Mouse (Mus musculus) activated CD4-positive, CD25-positive, alpha-beta regulatory T cell, adult 4 months (primary cell): ENCODE measurements around the gene Bad. TPM values are rescaled to one million over a fixed set of nuclear protein-coding genes. Genes with fewer than 3 reads are reported as not detected.

Source experiments
- ATAC-seq: one replicate; pipeline ENCODE4 v1.8.0; 2017
- polyA plus RNA-seq, 2 experiments: library from polyadenylated mRNA; unstranded; fragments of 100-300 nt; shearing (Covaris generic); gene quantifications; one replicate each; pipeline ENCODE4 v1.2.1; 2017

Gene Bad
- polyA plus RNA-seq, 2 experiments from 2014 or later = 42.6 to 60.5 TPM

DNA sequence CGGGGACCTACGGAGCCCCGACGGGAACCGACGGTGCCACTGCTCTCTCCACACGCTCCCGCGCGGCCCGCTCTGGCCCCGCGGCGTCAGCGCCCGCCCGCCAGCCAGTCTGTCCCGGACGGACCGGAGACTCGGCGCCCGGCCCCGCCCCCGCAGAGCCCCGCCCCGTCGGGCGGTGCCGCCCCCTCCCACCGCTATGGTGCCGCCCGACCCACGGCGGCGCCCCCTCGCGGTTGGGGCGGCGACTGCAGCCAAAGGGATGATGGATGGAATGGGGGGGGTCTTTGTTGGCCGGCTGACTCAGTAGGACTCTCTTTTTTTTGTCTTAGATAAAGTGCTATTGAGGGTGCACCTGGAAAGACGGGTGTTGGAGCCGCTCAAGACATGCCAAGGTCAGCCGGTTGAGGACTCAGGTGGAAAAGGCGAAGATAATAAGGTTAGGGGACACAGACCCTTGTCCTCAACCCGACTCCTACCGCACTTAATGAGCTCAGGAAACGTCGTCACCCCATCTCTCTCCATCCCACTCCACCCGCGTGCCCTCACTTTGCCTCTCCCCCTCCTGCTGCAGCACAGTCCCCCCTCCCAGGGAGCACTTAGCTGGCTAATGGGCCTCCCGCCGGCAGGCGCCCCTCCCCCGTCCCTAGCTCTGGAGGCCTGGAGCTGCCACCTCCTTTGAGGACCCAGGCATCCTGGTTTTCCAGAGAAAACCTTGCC lies 28.2 kb downstream of the Bad start:
- ATAC-seq = peak; percentile 36

DNA sequence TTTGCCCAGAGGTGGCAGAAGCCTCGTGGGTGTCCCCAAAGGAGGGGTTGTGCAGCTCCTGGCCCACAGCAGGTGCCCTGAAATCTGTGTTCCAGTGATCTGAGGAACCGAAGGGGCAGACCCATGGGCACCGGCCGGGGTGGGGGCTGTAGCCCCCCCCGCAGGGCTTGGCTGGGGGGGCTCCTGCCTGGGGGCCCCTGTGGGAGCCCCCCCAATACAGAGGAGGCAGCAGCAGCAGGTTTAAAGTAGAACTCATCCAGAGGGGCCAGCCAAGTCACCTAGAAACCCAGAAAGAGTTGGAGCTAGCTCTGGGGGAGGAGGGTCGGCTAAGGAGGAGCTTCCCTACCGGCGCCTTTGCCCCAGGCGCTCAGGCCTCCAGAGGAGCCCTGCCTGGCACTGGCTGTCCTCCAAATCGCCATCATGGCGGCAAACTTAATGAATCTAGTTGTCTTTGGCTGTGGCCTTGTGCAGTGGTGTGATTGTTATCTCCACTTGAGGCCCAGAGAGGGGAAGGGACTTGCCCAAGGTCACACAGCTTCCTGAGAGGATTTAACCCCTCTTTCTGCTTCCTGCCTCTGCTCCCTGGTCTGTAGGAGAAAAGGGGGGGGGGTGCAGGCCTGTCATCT lies 28.9 kb downstream of the Bad start:
- ATAC-seq = peak; percentile 16

DNA sequence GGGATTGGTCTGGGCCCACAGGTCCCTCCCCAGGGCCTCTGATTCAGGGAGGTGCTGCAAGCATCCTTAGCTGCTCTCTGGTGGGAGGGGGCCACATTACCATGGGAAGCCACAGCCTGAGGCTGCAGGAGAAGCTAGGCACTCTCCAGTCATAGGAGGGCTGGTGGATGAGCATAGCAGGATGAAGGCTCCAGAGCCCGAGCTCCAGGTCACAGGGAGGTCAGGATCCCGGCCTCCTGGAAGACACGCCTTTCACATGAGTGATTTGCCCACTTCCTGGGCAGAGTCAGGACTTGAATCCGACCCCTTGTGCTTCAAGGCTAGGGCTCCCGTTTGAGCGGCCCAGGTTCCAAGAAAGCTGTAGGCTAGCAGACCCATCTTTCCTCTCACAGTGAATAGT lies 30.0 kb downstream of the Bad start:
- ATAC-seq = no peak

DNA sequence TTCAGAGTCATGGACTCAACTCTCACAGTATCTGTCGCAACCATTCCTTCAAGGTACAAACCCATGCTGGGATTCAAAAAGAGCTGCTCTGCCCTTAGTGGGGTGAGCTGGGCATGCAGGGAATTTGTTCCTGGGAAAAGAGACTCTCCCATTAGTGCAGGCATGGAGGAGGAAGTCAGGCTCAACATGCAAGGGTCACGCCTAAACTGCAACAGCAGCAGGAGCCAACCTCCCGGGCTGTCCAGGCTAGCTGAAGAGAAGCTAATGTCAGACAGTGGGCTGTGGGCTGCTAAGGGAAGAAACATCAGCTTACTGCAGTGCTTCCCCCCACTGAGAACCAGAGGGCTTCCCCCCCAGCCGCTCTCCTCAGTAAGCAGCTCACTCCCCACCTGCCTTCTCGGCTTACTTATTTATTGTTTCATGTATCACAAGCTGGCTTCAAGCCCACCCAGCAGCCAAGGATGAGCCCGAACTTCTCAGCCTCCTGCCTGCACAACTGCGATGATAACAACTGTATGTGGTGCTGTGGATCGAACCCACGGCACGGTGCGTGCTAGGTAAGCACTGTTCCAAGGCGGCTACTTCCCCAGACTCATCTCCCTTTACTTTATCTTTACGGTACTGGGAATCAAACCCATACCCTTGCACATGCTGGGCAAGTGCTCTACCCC lies 30.7 kb downstream of the Bad start:
- ATAC-seq = no peak

DNA sequence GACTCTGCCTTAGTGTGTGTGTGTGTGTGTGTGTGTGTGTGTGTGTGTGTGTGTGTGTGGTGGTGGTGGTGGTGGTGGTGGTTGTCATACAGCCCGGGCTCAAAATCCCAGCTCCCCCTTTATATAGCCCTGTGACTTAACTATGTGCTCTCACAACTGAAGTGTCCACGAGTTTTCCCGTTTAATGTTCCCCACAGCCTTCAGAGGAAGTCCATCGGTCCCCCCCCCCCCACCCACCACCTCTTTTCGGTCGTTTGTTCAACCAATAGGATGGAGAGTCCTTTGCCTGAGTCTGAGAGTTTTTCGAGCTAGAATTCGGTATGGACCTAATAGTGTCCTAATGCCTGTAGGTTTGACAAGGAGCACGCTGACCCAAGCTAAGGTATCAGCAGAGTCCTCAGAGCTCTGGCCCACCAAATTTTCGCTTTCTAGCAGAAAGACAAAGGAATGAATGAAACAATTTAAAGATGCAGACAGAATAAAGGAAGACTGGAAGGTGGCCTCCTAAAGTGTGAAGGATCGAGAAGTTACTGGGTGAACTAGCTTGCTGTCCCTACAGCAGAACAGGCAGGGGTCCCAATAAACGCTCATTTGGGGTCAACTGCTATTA lies 32.0 kb downstream of the Bad start:
- no peak for ATAC-seq

DNA sequence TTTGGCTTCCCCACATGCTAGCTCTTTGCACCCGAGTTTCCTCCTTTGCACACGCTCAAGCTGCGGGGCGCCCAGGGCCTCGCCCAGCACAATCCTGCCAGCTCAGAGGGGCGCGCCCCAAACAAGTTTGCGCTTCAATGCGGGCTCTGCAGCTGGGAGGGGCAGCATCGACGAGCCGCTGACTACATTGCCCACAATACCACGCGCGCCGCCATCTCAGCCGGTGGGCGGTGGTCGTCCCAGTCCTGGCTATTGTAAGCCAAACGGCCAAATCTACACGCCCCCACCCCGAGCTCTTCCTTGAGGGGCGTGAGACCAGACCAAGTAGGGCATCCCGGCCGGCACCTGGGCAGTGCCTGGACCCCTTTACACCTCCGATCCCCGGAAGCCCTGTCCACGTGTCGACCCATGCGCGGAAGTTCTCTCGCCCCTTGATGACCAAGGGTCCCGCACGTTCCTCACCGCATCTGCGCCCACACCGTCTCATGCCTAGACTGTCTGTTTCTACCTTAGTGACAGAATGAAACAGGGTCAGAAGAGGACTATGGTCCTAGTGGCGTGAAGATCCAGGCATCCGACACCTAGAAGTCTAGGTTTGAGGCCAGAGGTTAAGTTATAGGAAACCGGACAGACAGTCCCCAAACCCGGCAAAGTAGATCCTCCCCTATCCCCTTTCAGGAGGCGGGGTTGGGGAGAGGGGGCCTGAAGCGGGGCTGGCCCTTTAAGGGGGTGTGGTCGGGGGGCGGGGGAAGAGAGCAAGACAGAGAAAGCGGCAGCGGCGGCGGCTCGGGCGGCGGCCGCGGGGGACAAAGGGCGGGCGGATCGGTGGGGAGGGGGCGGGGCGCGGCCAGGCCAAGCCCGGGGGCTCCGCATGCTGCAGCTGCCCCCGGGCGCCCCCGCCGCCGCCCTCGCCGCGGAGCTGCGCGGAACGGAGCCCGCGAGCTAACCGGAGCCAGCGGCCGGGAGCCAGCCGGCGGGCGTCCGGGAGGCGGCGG lies 32.8 kb downstream of the Bad start, which contains the start of gene Ppp1r14b:
TSS of gene Ppp1r14b (plus strand) at position 758 of the 995 bp plus-strand sequence.
- ATAC-seq = peak; percentile 41

DNA sequence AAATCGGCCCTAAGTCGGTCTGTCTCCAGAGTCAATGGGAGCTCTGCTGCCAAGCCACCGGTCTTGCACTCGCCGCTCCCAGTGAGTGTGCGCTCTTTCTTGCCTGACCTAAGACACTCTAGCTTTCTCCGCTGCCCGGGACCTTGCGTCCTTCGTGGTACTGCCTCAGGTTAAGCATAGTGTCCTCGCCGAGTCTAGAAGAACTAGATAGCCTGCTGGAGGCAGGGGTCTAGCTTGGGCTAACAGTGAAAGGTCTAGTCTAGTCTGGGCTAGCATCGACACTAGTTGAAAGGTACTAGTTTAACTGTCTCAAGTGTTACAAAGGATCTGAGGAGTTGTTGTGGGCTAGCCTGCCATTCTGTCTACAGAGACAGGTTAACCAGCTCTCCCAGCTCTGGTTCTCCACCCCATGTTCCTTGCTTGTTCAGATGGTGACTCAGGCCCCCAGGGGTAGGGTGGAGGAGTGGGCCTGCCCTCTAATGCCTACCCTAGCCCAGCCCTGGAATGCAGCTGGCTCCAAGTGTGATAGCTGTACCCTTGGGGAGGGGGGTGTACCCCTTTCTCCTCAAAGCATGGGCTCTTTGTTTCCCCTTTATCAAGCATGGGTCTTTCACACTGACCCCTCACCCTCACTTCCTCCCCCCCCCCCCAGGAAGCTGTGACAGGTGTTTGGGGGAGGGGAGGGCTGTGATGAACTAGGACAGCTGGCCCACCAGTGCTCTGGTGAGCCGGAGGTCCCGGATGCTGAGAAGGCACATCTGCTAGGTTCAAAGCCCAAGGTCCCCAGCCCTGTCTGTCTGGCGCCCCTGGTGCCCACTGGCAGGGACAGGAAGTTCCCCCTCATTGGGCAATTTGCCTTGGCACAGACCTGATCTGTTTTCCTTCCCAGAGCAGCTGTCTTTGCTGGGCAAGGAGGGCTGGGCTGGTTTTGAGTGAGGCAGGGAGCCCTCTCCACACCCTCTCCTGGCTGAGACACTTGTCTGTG lies 34.2 kb downstream of the Bad start, which contains the start of gene Plcb3:
TSS of gene Plcb3 (minus strand) at position 934 of the 985 bp plus-strand sequence.
- ATAC-seq = no peak

DNA sequence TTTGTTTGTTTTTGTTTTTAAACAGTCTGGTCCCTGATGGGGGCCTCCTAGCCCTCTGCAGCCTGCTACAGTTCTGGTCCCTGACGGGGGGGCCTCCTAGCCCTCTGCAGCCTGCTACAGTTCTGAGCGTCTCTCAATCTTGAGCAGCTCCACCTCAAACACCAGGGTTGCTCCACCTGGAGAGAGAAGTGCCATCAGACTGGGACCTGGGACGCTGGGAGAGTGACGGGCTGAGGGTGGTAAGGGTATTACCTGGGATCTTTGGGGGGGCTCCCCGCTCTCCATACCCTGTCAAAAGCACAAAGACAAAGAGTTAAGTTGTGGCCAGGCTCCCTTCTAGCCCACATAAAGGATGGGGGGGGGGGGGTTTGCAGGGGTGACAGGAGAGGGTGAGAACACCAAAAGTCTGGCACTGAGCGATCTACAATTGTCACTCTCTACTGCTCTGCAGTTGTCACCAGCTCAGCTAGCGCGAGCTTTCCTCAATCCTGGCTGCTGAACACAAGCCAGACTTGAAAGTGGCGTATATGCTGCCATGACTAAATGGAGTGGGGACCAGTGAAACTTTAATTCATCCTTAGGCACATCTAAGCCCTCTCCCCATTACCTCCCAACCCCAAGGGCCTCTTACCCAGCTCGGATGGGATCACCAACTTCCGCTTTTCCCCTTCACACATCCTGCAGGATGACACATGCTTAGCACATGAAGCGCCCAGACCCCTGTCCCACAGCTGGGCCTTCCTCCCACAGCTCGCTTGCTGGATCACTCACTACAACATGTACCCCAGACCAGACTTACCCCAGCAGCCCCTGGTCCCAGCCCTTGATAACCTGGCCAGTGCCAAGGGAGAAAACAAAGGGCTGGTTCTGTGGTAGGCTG lies 36.3 kb downstream of the Bad start:
- no peak for ATAC-seq

DNA sequence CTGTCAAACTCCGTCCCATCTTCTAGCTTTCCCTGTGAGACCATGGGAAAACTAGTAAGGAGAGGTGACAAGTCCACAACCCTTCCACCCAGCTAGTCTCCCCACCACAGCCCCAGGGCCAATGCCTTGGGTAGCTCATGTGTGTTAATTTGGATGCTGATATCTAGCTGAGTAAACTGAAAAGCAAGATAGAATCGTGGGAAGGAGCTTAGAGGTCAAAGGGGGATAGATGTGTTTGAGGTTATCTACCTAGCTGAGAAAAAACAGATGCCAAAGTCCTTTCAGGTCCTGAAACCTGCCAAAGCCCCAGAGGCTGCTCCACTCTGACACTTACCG lies 36.9 kb downstream of the Bad start:
- ATAC-seq = no peak

DNA sequence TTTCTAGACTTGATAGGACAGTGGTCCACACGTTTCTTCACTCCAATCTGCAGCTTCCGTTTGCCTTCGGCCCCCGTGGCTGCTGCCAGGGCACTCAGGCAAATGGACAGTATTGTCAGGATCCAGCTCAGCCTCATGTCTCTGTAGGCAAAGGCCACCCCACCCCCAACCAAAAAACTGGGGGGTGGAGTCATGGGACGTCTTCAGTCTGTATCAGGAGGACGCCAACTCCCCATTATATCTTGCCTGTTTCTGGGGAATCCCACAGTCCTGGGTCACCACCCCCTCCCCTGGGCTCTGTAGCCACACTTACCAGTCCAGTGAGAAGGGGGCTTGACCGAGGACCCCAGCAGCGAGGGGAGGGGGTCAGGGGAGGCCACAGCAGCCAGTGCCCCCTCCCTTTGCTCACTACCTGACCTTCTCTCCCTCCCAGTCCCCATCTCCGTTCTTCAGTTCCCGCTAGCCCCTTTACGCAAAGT lies 37.4 kb downstream of the Bad start:
- no peak for ATAC-seq

DNA sequence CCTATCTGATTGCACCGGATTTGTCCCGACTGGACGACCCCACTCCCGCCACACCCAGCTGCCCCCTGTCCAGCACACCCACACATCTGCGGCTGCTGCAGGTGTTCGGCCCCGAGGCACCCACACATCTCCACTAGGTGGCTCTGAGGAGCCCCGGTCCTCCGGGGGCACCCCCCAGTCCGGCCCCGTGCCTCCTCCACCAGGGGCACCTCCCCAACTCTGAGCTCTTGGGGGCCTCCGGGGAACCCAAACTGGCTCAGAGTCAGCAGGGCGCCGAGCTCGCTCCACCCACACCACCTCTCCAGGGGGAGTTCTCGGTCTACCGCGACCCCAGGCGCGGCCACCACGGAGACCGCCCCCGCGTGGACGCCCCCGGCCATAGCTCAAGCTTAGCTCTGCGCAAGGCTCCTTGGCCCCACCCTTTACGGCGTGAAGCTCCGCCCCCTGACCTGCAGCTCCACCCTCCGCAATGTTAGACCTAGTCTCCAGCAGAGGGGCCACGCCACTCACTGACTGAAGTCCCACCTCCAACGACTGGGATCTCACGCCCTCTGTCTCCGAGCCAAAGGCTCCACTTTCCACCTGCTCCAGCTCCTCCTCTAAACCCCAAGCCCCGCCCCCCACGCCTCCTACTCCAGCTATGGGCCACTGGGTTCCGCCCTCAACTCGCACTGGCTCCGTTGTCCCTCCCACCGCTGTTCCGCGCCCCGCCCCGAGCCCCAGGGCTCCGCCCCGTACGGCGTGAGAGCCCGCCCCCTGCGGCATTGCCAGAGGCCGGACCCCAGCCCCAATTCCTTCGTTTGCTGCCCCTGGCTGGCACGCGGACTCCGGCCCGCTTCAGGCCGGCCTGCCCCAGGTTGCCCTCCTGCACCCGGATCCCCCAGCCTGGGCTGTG lies 38.1 kb downstream of the Bad start:
- ATAC-seq = peak; percentile 82

DNA sequence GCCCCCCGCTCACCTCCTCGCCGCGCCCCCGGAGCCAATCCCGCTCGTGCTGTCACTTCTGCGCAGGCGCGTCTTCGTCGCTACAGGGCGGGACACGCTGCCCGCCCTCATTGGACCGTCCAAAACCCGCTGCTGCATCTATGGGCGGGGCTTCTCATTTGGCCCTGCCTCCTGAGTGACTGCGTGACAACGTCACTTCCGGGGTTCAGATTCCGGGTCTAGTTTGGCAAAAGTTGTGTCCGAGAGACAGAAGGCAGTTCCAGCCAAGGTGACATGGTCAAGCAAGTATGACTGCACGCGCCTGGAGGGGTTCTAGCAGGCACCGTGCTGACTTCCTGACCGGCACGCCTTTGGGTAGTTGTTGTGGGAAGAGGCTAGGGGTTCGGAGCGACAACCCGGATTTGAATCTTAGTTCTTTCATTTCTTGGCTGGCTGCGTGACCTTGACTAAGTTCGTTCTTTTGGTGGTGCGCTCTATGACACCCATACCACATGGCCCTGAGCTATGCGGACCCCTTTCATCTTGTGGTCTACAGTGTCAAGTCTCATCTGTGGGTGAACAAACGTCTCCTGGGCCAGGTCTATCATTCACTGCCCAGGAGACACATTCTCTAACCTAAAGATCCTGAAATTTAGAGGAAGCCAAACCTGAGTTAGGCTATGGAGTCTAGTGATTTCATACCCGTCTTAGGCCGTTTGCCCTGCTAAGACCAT lies 38.9 kb downstream of the Bad start, which contains the start of gene Fkbp2:
TSS of gene Fkbp2 (minus strand) at position 121 of the 713 bp plus-strand sequence.
- peak; percentile 57 for ATAC-seq

DNA sequence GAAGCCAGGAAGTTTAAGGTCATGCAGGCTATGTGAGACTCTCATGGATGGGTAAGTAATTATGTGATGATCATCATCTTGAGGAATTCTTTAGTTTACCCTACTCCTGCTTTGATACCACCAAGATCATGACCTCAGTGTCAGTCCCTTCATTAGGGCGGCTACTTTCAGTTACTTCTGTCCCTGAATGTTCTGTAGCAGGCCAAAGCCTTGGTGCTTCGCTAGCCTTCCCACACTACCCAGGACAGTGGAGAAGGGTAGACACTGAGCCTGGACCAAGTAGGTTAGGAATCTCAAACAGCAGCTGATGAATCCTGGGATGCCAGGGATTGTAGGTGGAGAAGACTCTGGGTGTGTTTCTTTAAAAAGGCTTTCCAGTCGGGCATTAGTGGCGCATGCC lies 39.8 kb downstream of the Bad start:
- ATAC-seq = no peak

DNA sequence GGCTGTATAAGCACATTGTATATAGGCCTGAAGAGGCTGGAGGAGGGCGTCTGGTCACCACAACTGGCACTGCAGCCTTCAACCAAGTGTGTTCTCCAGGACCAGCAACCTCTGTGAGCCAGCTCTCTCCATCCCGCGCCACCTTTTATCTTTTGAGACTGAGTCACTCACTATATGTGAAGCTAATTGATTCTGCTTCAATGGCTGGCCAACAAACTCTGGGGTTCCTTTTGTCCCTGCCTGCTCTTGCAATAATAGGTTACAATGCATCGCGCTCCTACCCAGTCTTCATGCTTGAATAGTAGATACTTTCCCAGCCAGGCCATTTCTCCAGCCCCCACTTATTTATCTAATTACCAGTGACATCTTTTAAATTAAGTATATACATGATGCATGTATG lies 42.0 kb downstream of the Bad start:
- ATAC-seq = no peak

DNA sequence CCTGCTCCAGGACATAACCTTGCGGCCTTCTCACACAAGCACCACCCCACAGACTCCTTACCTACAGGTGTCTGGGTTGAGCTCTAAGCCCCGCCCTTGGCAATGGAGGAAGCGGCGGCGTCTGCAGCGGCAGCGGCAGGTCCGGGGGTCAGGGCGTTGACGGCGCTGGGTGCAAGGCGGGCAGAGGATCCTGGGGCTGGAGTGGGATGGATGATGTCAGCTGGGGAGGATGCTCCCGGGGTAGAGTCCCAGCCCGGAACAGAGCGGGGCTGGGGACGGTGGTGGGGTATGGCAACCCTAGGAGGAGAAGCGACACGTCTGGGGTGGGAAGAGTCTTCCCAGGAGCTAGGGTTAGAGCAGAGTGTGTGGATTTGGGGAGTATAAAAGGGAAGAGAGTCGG lies 43.6 kb downstream of the Bad start:
- no peak for ATAC-seq

DNA sequence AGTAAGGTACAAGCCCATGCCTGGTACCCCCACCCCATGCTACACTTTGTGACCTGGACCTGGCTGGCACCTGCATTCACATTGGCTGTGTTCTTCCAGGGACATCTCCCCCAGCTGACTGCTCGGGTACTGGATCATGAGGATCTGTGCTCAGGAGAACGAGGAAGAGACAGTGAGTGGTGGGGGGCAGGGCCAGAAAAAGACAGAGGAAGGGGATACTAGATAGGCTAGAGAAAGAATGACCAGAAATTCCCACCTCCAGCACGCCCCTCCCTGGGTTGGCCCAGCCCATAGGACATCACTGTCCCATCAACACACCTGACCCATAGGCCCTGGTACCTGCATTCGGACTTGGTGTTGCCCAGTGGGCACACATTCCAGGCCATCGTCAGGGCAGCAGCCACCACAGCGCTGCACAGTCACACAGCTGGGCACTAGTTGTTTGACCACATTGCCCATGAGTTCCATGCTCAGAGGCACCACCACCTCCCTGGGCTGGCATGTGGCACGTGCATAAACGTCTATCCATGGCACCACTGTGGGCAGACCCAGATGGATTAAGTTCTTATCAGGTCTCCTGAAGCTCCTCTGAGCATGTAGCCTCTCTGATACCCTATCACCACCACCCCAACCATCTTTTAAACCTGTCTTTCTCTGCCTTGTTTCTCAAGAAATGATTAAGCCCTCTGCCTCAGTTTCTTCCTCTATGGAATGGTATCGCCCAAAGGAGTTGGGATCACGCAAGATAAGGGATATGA lies 44.5 kb downstream of the Bad start:
- ATAC-seq = no peak
